Mouse (Mus musculus): Measurements from ENCODE around the gene Drd2. TPM values are rescaled to one million over a fixed set of nuclear protein-coding genes. Genes with fewer than 3 reads are reported as not detected.
A peak's percentile ranks its signal among the peaks of the same experiment; 100 is the strongest.

Gene Drd2
- polyA plus RNA-seq (2014; fragmentation: Nextera tagmentation; extraction: Ambion mirVana): 0.07 TPM in 1 of 2 replicates, not detected in the other

GRCm38 (mm10) chr9:49340136-49341043 lies at the start of gene Drd2:
Gene Drd2, plus strand, starts transcription at chr9:49340627.
- peak within 1 kb of the TSS; percentile 38 for H3K4me3 ChIP-seq (ENCODE audit: low read depth, low read length)
- peaks cover 42% of the 10 kb centered on the region for H3K27me3 ChIP-seq (replicated peaks; ENCODE audit: control insufficient read depth, insufficient read depth, low read length)
- DNase-seq (ENCODE audit: low spot score): peak; percentile 72
- no peaks in the 10 kb centered on the region for H3K9me3 ChIP-seq (ENCODE audit: control insufficient read depth, low read length)
- H3K4me2 ChIP-seq (ENCODE audit: low read depth, low read length): peak within 1 kb of the TSS; percentile 64
- 4% methylated on average over 23 of the region's 84 CpGs for WGBS
- no peak within 1 kb of the TSS for H3K27ac ChIP-seq (replicated peaks; ENCODE audit: low read depth, low read length)
- peak; percentile 85 for ATAC-seq (ENCODE audit: low read depth)
- H3K9ac ChIP-seq (ENCODE audit: low read depth, low read length): no peak within 1 kb of the TSS
- peaks cover 7% of the 10 kb centered on the region; the same call in 1 of the 2 replicates for H3K4me1 ChIP-seq (ENCODE audit: control insufficient read depth, insufficient read depth, low read length)
- no peaks in the 10 kb centered on the region for H3K36me3 ChIP-seq (ENCODE audit: control insufficient read depth, insufficient read depth, low read length)

GRCm38 (mm10) chr9:49295101-49295500 lies 45.3 kb upstream of the Drd2 start:
- Histone ChIP-seq H3K4me3 (ENCODE audit: low read depth, low read length) (no peak overlapping the region), H3K9me3 (ENCODE audit: control insufficient read depth, low read length) (no peaks in the 10 kb centered on the region), H3K27me3 (replicated peaks; ENCODE audit: control insufficient read depth, insufficient read depth, low read length) (no peaks in the 10 kb centered on the region), H3K4me2 (ENCODE audit: low read depth, low read length) (no peak overlapping the region), H3K9ac (ENCODE audit: low read depth, low read length) (no peak overlapping the region), H3K4me1 (ENCODE audit: control insufficient read depth, insufficient read depth, low read length) (no peaks in the 10 kb centered on the region), H3K36me3 (ENCODE audit: control insufficient read depth, insufficient read depth, low read length) (no peaks in the 10 kb centered on the region), H3K27ac (replicated peaks; ENCODE audit: low read depth, low read length) (no peak overlapping the region)
- no peak for ATAC-seq (ENCODE audit: low read depth)
- no peak for DNase-seq (ENCODE audit: low spot score)
- 73% methylated on average over 1 of the region's 1 CpGs for WGBS

DNA sequence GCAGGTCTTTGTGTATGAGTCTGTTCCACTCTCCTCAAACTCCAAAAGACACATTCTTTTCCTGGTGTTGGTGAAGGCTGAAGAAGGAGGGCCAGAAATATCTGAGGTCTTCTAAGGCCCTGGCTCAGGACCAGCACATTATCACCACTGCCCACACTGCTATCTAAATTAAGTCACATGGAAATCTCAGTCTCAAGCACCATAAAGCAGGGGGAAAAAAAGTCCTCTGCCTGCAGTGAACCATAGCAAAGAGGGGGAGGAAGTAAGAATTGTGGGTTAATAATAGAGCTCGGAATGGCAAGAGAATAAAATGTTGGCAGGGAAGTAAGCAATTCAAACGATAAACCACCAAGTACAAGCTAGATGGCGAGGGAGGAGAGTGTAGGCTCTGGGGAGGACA lies 32.9 kb upstream of the Drd2 start:
- H3K27me3 ChIP-seq (replicated peaks; ENCODE audit: control insufficient read depth, insufficient read depth, low read length): no peaks in the 10 kb centered on the region
- no peak overlapping the region for H3K9ac ChIP-seq (ENCODE audit: low read depth, low read length)
- 77% methylated on average over 3 of the region's 3 CpGs for WGBS
- DNase-seq (ENCODE audit: low spot score) (no peak), ATAC-seq (ENCODE audit: low read depth) (no peak)
- H3K4me1 ChIP-seq (ENCODE audit: control insufficient read depth, insufficient read depth, low read length): no peaks in the 10 kb centered on the region
- H3K36me3 ChIP-seq (ENCODE audit: control insufficient read depth, insufficient read depth, low read length): no peaks in the 10 kb centered on the region
- no peak overlapping the region for H3K27ac ChIP-seq (replicated peaks; ENCODE audit: low read depth, low read length)
- H3K4me2 ChIP-seq (ENCODE audit: low read depth, low read length): no peak overlapping the region
- no peaks in the 10 kb centered on the region for H3K9me3 ChIP-seq (ENCODE audit: control insufficient read depth, low read length)
- no peak overlapping the region for H3K4me3 ChIP-seq (ENCODE audit: low read depth, low read length)

- ATAC-seq (ENCODE audit: low read depth): no peak
- no peak overlapping the region for H3K4me3 ChIP-seq (ENCODE audit: low read depth, low read length)
- peak; percentile 14 for DNase-seq (ENCODE audit: low spot score)
- H3K9me3 ChIP-seq (ENCODE audit: control insufficient read depth, low read length): no peaks in the 10 kb centered on the region
- 58% methylated on average over 4 of the region's 4 CpGs for WGBS
- no peak overlapping the region for H3K9ac ChIP-seq (ENCODE audit: low read depth, low read length)
- no peaks in the 10 kb centered on the region for H3K27me3 ChIP-seq (replicated peaks; ENCODE audit: control insufficient read depth, insufficient read depth, low read length)
- no peaks in the 10 kb centered on the region for H3K4me1 ChIP-seq (ENCODE audit: control insufficient read depth, insufficient read depth, low read length)
- no peak overlapping the region for H3K27ac ChIP-seq (replicated peaks; ENCODE audit: low read depth, low read length)
- H3K36me3 ChIP-seq (ENCODE audit: control insufficient read depth, insufficient read depth, low read length): no peaks in the 10 kb centered on the region
- H3K4me2 ChIP-seq (ENCODE audit: low read depth, low read length): no peak overlapping the region
Measured at GRCm38 (mm10) chr9:49310821-49311220, 29.6 kb upstream of the Drd2 start.

DNA sequence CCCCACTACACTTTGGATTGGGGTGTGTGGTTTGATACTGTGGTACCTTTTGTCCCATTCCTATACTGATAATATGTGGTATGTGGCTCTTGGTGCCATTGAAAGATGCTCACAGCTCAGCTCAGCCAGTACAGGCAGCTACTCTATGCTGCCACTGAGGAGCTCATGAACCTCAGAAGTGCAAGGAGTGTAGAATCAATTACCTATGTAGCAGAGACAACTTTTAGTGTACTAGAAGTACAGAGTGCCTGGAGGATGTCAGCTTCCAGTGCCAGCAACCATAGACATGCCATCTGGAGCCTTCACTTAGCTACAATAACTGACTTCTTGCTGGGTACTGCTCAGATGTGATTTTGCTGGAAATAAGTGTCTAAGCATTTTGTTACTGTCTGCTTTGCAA lies 21.8 kb upstream of the Drd2 start:
- H3K4me1 ChIP-seq (ENCODE audit: control insufficient read depth, insufficient read depth, low read length): no peaks in the 10 kb centered on the region
- no peak for ATAC-seq (ENCODE audit: low read depth)
- H3K27ac ChIP-seq (replicated peaks; ENCODE audit: low read depth, low read length): no peak overlapping the region
- H3K9me3 ChIP-seq (ENCODE audit: control insufficient read depth, low read length): no peaks in the 10 kb centered on the region
- no peak overlapping the region for H3K4me3 ChIP-seq (ENCODE audit: low read depth, low read length)
- no peaks in the 10 kb centered on the region for H3K27me3 ChIP-seq (replicated peaks; ENCODE audit: control insufficient read depth, insufficient read depth, low read length)
- H3K9ac ChIP-seq (ENCODE audit: low read depth, low read length): no peak overlapping the region
- H3K4me2 ChIP-seq (ENCODE audit: low read depth, low read length): no peak overlapping the region
- no peak for DNase-seq (ENCODE audit: low spot score)
- H3K36me3 ChIP-seq (ENCODE audit: control insufficient read depth, insufficient read depth, low read length): no peaks in the 10 kb centered on the region

GRCm38 (mm10) chr9:49341044-49341365 lies 578 bp downstream of the Drd2 start:
- DNase-seq (ENCODE audit: low spot score): peak; percentile 87
- Histone ChIP-seq H3K4me1 (ENCODE audit: control insufficient read depth, insufficient read depth, low read length) (peaks cover 7% of the 10 kb centered on the region; the same call in 1 of the 2 replicates), H3K27ac (replicated peaks; ENCODE audit: low read depth, low read length) (no peak overlapping the region), H3K9me3 (ENCODE audit: control insufficient read depth, low read length) (no peaks in the 10 kb centered on the region), H3K9ac (ENCODE audit: low read depth, low read length) (no peak overlapping the region), H3K36me3 (ENCODE audit: control insufficient read depth, insufficient read depth, low read length) (no peaks in the 10 kb centered on the region), H3K4me2 (ENCODE audit: low read depth, low read length) (peak overlapping the region; percentile 64), H3K27me3 (replicated peaks; ENCODE audit: control insufficient read depth, insufficient read depth, low read length) (peaks cover 42% of the 10 kb centered on the region), H3K4me3 (ENCODE audit: low read depth, low read length) (0 out of 2 replicates have a peak overlapping the region, but pooled peaks have one; percentile 38)
- no peak for ATAC-seq (ENCODE audit: low read depth)
- under 1% methylated on average over 10 of the region's 10 CpGs for WGBS

DNA sequence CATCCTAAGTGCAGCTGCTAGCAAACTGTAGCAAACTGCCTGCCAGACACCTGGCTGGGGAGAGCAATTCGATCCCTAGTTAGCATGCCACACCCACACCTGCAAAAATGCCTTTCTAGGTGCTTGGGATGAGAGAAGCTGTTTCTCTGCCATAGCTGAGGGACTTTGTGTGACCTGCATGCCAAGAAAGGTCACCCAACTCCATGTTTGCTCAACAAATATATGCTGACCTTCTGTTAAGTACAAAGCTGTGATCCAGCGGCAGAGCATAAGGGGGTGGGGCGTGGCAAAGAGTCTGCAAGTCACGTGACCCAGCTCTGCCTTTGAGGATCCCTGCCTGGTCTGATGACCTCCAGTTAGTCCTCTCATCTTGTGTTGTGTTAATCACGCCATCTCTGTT lies 25.3 kb downstream of the Drd2 start:
- Histone ChIP-seq H3K4me1 (ENCODE audit: control insufficient read depth, insufficient read depth, low read length) (no peaks in the 10 kb centered on the region), H3K9ac (ENCODE audit: low read depth, low read length) (no peak overlapping the region), H3K27ac (replicated peaks; ENCODE audit: low read depth, low read length) (no peak overlapping the region), H3K27me3 (replicated peaks; ENCODE audit: control insufficient read depth, insufficient read depth, low read length) (no peaks in the 10 kb centered on the region), H3K9me3 (ENCODE audit: control insufficient read depth, low read length) (no peaks in the 10 kb centered on the region), H3K4me2 (ENCODE audit: low read depth, low read length) (no peak overlapping the region), H3K36me3 (ENCODE audit: control insufficient read depth, insufficient read depth, low read length) (no peaks in the 10 kb centered on the region), H3K4me3 (ENCODE audit: low read depth, low read length) (no peak overlapping the region)
- 12% methylated on average over 5 of the region's 5 CpGs for WGBS
- ATAC-seq (ENCODE audit: low read depth) (no peak), DNase-seq (ENCODE audit: low spot score) (peak; percentile 49)

- DNase-seq (ENCODE audit: low spot score): no peak
- Histone ChIP-seq H3K27ac (replicated peaks; ENCODE audit: low read depth, low read length) (no peak overlapping the region), H3K9ac (ENCODE audit: low read depth, low read length) (no peak overlapping the region), H3K36me3 (ENCODE audit: control insufficient read depth, insufficient read depth, low read length) (no peaks in the 10 kb centered on the region), H3K27me3 (replicated peaks; ENCODE audit: control insufficient read depth, insufficient read depth, low read length) (no peaks in the 10 kb centered on the region), H3K4me3 (ENCODE audit: low read depth, low read length) (no peak overlapping the region), H3K4me2 (ENCODE audit: low read depth, low read length) (no peak overlapping the region), H3K4me1 (ENCODE audit: control insufficient read depth, insufficient read depth, low read length) (no peaks in the 10 kb centered on the region), H3K9me3 (ENCODE audit: control insufficient read depth, low read length) (no peaks in the 10 kb centered on the region)
- 87% methylated on average over 2 of the region's 2 CpGs for WGBS
- no peak for ATAC-seq (ENCODE audit: low read depth)
Measured at GRCm38 (mm10) chr9:49373946-49374345, 33.5 kb downstream of the Drd2 start.

DNA sequence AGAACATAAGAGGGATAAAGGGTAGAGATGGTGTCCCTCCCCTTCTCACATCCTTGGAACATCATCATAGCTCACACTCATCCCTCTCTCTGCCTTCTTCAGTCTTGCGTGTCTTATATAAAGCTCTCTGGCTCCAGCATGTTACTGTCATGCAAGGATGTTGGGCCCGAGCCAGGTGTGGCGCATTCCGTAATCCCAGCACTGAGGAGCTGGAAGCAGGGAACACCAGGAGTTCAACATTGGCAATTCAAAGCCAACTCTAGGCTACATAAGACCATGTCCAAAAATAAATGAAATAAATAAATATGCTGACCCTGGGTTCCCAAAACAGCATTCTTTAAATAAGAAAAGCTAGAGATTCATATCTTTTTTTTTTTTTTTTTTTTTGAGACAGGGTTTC lies 39.5 kb downstream of the Drd2 start:
- Histone ChIP-seq H3K4me3 (ENCODE audit: low read depth, low read length) (no peak overlapping the region), H3K9ac (ENCODE audit: low read depth, low read length) (no peak overlapping the region), H3K9me3 (ENCODE audit: control insufficient read depth, low read length) (no peaks in the 10 kb centered on the region), H3K36me3 (ENCODE audit: control insufficient read depth, insufficient read depth, low read length) (no peaks in the 10 kb centered on the region), H3K27me3 (replicated peaks; ENCODE audit: control insufficient read depth, insufficient read depth, low read length) (no peaks in the 10 kb centered on the region), H3K4me1 (ENCODE audit: control insufficient read depth, insufficient read depth, low read length) (no peaks in the 10 kb centered on the region), H3K27ac (replicated peaks; ENCODE audit: low read depth, low read length) (no peak overlapping the region), H3K4me2 (ENCODE audit: low read depth, low read length) (no peak overlapping the region)
- DNase-seq (ENCODE audit: low spot score): no peak
- ATAC-seq (ENCODE audit: low read depth): no peak
- 83% methylated on average over 4 of the region's 4 CpGs for WGBS
